Mouse (Mus musculus) urinary bladder, postnatal 25 days (tissue): ENCODE measurements around the gene Pam.

ENCODE experiments used
- DNase-seq: peaks from one replicate; pipeline ENCODE4 v3.0.0; 2022; ENCODE audit warnings: low spot score

Pam gene

GRCm38 (mm10) chr1:98079640-98080039 is 15.8 kb downstream of the Pam start:
- DNase-seq, result no peak

- no peak for DNase-seq
Measured at GRCm38 (mm10) chr1:98078735-98079134, 16.7 kb downstream of the Pam start.

GRCm38 (mm10) chr1:98073826-98074225 is 21.6 kb downstream of the Pam start:
- DNase-seq, result no peak

GRCm38 (mm10) chr1:98073127-98073526 is 22.3 kb downstream of the Pam start:
- no peak for DNase-seq

DNA sequence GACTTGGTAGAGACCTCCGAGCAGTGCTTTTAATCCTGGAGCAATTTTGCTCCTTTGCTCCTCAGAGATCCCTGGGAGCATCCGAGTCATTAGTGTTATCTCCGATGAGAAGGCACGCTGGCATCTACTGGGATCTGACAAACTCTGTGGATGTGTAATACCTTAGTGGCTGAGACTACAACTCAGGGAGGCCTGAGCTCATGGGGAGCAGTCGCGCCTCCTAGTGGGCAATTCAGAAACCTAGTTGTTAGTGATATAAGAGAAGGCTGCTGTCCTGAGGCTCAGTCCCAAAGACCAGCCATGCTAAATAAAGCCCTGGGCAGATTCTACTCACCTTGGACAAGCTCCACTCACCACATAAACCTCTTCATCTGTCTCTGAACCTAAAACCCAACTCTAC is 23.4 kb downstream of the Pam start:
- no peak for DNase-seq

DNA sequence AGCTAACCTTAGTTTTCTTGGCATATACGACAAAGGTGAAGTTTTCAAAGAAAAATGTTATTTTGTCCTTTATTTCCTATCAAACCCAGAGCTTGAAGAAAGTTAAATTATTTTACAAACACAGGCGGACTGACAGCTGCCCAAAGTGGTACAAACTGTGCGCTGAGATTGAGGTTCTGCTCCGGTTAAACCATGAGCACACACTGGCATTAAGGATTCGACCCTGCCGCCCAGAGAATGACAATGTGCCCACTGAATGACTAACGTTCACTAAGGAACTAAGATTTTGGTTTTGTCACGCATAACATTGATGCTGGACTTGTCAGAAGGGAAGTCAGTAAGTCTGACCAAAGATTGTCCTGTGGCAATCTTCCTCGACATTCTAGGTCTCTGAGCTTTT is 24.0 kb downstream of the Pam start:
- no peak for DNase-seq

DNA sequence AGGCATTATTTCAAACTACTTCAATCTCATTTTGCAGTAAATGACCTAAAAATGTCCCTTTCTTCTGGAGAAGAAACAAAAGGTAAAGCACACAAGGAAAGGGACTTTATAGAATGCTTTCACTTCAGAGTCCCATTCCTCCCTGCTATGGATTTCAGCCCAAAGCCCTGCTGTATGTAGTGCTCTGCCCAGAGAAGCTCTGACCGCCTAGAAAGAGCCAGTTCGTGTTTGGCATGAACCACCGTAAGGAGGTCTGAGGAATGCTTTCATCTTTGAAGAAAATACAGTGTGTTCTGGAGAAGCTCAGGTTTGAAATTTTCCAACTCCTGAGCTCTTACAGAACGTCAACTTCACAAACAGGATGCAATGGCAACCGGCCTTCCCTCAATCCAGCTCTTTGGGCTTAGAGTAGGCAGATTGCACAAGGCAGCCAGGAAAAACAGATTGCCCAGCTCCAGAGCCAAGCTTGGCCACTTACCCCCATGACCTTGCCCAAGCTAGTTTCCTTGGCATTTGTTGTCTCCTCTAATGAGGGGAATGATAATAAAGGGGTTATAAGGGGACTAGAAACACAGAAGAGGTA is 24.6 kb downstream of the Pam start:
- no peak for DNase-seq

DNA sequence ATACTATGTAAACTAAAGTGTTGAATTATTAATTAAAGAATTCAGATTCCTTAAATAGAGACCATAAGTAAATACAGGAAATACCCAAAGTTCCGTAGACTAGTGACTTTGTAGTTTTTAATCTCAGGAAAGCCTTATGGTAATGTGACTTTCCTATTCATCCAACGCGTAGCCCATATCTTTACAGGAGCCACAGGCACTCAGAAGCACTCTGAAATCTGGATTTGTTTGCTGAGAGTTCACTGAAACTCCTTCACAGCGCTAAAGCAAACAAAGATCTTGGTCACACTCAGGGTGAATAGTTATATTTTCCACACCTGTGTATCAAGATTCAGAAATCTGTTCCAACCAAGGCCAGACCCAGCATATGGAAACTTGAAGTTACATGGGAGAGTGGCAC is 27.3 kb downstream of the Pam start:
- no peak for DNase-seq

- no peak for DNase-seq
Measured at GRCm38 (mm10) chr1:98062074-98062473, 33.4 kb downstream of the Pam start.

DNA sequence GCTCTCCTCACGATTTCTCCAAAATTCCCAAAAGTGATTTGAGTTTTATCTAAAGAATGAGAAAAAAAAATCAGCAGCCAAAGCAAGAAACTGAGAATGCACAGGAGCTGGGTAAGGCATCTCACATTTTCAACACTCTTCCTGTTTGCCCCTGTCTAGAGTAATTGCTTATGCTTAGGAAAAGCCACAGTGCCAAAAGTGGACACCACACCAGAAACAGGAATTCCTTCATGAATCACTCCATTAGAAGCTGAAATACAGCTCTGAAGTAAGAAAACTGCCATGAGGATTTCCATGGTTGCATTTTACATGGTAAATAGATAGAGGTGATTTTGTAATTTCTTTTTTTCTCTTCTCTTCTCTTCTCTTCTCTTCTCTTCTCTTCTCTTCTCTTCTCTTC is 36.0 kb downstream of the Pam start:
- no peak for DNase-seq

DNA sequence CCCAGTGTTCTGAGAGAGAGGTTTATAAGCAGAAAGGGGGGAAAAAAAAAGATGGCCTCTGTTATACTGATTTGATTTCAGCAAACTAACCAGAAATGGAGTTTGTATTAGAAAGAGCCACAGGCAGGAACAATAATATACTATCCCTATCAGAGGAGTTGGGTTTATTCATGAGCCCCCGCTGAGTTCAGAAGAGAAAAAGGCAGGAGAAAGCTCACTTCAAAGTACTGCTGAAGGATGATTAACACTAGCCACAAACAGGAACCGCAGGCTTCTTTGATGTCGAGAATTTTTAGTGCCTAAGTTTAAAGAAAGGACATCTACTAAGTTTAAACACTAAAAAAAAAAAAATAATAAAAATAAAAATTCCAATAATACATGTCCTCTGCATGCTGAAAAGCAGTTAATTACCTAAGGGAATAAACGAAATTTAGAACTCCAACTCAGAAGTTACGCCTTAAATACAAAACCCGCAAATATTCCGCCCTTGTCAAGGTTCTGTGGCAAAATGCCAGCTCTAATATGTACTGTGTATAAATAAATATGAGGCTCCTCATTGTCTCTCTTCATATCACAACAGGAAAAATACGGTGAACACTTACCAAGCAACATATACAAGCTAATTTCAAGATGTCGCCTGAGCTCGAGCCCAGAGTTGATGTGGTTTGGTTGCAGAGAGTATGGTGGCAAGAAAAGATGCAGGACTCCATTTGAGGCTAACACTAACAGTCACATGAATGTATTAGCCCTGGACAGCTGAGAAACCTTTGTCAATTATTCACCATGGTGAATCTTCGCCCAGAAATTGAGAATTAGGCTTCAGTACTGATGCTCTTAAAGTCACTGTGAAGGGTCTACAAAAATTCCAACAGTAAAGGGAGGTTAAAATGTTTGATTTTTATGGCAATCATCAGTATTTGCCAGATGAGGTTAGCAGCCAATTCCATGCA is 38.2 kb downstream of the Pam start:
- no peak for DNase-seq

DNA sequence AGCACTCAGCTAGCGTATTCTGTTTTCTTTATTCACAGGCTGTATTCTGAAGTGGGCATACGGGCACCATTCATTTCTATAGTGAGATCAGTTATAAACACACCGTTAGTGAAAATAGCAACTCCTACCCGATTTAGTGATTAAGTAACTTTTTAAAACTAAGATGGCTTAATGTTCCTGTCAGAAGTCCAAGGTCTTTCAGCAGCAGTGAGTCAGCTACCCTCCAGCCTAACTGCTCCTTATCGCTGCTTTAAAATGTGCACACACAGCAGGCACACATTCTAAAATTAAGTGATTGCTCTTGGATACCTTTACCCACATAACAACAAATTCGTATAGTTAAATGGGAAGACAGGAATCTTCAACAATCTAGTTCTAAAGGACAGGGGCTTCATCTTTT is 39.2 kb downstream of the Pam start:
- DNase-seq, result no peak

DNA sequence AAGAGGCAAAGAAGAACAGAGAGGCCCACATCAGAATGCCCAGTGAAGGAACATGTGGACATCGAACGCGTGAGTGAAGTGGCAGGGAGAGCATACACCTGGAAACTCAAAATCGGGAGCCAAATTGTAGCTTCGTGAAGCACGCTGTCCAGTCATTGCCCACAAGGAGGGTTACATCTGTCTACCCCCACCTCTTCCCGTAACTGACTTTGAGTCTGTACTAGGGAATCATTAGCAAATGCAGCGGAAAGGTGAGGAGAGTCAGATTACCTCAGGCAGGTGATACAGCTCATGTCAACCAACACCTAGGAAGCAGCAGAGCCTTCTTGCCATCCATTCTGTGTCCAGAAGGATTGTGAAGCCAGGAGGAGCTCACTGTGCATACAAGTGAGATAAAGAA is 39.9 kb downstream of the Pam start:
- no peak for DNase-seq

- no peak for DNase-seq
Measured at GRCm38 (mm10) chr1:98053994-98054393, 41.5 kb downstream of the Pam start.

- no peak for DNase-seq
Measured at GRCm38 (mm10) chr1:98053447-98053846, 42.0 kb downstream of the Pam start.

- DNase-seq, result no peak
Measured at GRCm38 (mm10) chr1:98052775-98053174, 42.7 kb downstream of the Pam start.

DNA sequence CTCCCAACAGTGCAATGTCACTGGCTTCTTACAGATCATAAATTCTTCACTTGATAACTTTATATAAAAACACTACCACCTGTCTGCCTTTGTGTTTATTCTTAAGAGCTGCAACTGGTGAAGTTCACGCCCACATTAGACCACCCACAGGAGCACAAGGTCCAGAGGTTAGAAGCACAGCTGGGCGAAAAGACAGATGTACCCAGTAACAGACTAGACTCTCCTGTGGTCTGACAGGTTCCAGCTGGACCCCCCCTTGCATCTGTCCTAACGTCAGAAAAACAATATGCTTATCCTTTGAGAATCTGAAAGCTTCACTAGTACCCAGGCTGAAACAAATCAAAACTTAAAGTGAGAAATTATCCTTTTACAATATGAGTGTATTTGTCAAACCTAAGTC is 44.4 kb downstream of the Pam start:
- no peak for DNase-seq

- DNase-seq, result no peak
Measured at GRCm38 (mm10) chr1:98049756-98050155, 45.7 kb downstream of the Pam start.

DNA sequence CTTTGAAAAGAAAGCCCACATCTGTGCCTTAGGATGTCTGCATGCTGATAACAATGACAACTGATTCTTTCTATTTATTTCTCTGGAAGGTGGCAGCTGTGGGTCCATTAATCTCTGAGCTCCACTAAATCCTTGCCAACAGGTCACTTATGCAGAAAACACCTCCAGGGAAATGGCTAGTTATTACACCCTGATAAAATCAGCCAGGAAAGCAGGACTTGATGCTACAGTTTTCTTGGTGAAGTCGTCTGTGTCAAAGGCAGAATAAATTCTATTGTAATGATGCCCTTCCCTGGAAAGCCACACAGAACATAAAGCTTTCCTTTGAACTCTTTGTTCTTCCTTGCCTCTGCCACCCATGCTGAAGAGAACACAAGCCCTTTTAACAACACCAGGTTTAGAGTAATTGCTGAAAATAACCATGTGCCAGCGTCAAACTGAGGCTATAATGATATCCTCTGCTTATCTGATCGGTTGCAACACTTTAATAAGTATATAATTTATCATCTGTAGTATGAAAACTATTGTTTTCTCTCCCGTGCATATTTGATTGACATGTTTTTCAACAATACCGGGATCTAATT is 47.1 kb downstream of the Pam start:
- no peak for DNase-seq

GRCm38 (mm10) chr1:98047284-98048217 is 47.9 kb downstream of the Pam start:
- no peak for DNase-seq

DNA sequence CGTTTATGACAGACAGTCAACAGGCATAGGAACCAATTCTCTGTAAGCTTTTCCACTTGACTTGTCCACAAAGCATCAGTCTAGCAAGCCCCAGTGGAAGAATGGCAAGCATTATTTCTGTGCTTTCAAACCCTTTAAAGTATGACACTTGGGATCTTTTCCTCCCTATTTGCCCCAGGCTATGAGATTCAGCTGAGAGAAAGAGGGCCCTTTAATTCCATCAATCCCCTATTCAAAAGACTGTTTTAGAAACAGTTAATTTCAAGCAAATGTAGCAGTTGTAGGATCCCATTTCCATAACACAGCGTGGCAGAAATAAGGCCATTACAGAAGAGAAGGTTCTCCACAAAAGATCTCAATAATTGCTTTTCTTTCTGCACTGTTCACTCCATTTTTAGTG is 53.0 kb downstream of the Pam start:
- no peak for DNase-seq

DNA sequence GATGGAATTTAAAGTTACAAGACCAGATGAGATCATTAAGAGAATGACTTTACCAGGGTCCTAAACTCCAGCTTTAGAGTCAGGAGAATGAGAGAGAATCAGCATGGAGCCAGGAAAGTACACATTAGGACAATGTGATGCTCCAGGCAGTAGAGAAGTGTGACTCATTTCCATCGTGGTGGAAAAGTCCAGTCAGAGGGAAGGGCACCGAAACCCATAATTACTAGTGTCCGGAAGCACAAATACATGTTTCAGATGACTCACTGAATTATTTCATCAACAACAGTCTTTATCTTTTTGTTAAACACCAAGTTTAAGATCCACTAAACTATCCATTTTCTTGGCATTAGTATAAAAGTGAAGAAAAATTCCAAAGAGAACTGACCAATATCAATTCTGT is 57.2 kb downstream of the Pam start:
- DNase-seq, result no peak
